Mouse (Mus musculus) cortical plate, adult 2 months (tissue): Measurements from ENCODE around the gene Sarnp.

Experiments used
- CTCF ChIP-seq: fragments of 200-500 bp; IDR thresholded peaks from 2 replicates; pipeline ENCODE4 v1.5.1; 2011; ENCODE audit warnings: mild to moderate bottlenecking, control low read depth, low read length; ENCODE audit not compliant: insufficient read depth; ENCODE audit errors: extremely low read depth
- POLR2A ChIP-seq: fragments of 200-500 bp; IDR thresholded peaks from 2 replicates; pipeline ENCODE4 v1.6.1; 2011; ENCODE audit warnings: mild to moderate bottlenecking, low read length, control low read depth; ENCODE audit not compliant: insufficient read depth; ENCODE audit errors: extremely low read depth

DNA sequence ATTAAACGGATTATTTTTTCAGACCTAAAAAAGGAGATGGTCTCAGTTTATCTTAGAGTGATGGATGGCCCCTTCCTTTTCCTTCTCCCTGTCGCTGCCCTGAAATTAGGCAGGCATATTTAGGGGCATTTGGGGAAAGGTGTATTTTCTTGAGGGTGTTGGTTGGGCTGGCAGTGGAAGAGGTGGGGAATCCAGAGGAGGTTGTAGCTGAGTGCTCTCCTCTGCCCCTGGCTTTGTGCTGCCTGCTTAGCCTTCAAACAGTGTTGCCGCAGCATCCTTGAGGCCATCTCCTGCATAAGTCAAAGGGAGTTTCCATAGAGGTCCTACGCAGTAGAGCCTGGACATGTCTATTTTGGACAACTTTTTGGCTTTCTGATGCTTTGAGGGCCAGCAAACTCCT is 95.7 kb downstream of the Sarnp start:
- no peak for TF ChIP-seq CTCF
- no peak for TF ChIP-seq POLR2A
